Mouse (Mus musculus): Measurements from ENCODE around the gene Samd1.

The Samd1 gene

GRCm38 (mm10) chr8:84011705-84012498 is 14.4 kb downstream of the Samd1 start, which contains the start of gene 2210011C24Rik:
2210011C24Rik (minus strand) TSS chr8:84012171.
- DNase-seq (ENCODE audit: low spot score): peak; percentile 41

GRCm38 (mm10) chr8:84012499-84013165 is 15.2 kb downstream of the Samd1 start:
- DNase-seq (ENCODE audit: low spot score): no peak

- DNase-seq (ENCODE audit: low spot score): no peak
Observed at GRCm38 (mm10) chr8:84015833-84016232, 18.4 kb downstream of the Samd1 start.

- no peak for DNase-seq (ENCODE audit: low spot score)
Observed at GRCm38 (mm10) chr8:84019738-84020137, 22.3 kb downstream of the Samd1 start.

GRCm38 (mm10) chr8:84021096-84021495 is 23.6 kb downstream of the Samd1 start, which contains the start of gene Palm3:
Palm3 (plus strand) TSS chr8:84021471.
- DNase-seq (ENCODE audit: low spot score): peak; percentile 64

- DNase-seq (ENCODE audit: low spot score): no peak
Observed at GRCm38 (mm10) chr8:84021569-84021968, 24.1 kb downstream of the Samd1 start.

GRCm38 (mm10) chr8:84023085-84023484 is 25.6 kb downstream of the Samd1 start:
- peak; percentile 79 for DNase-seq (ENCODE audit: low spot score)

GRCm38 (mm10) chr8:84023631-84024030 is 26.2 kb downstream of the Samd1 start:
- no peak for DNase-seq (ENCODE audit: low spot score)

GRCm38 (mm10) chr8:84024171-84024570 is 26.7 kb downstream of the Samd1 start:
- peak; percentile 51 for DNase-seq (ENCODE audit: low spot score)

- peak; percentile 46 for DNase-seq (ENCODE audit: low spot score)
Observed at GRCm38 (mm10) chr8:84025863-84026262, 28.4 kb downstream of the Samd1 start.

GRCm38 (mm10) chr8:84027449-84027848 is 30.0 kb downstream of the Samd1 start:
- DNase-seq (ENCODE audit: low spot score): no peak

GRCm38 (mm10) chr8:84029272-84029671 is 31.8 kb downstream of the Samd1 start:
- DNase-seq (ENCODE audit: low spot score): no peak

GRCm38 (mm10) chr8:84032777-84033176 is 35.3 kb downstream of the Samd1 start:
- no peak for DNase-seq (ENCODE audit: low spot score)

- DNase-seq (ENCODE audit: low spot score): peak; percentile 41
Observed at GRCm38 (mm10) chr8:84038015-84038414, 40.5 kb downstream of the Samd1 start.

- DNase-seq (ENCODE audit: low spot score): peak; percentile 67
Observed at GRCm38 (mm10) chr8:84039050-84039449, 41.6 kb downstream of the Samd1 start.

GRCm38 (mm10) chr8:84042066-84042947 is 44.8 kb downstream of the Samd1 start, which contains the start of gene Il27ra:
Il27ra (minus strand) TSS chr8:84042589.
- DNase-seq (ENCODE audit: low spot score): peak; percentile 63

- no peak for DNase-seq (ENCODE audit: low spot score)
Observed at GRCm38 (mm10) chr8:84042948-84043342, 45.5 kb downstream of the Samd1 start.

GRCm38 (mm10) chr8:84044103-84044502 is 46.6 kb downstream of the Samd1 start:
- DNase-seq (ENCODE audit: low spot score): no peak

- DNase-seq (ENCODE audit: low spot score): no peak
Observed at GRCm38 (mm10) chr8:84044900-84045299, 47.4 kb downstream of the Samd1 start, which contains the start of gene Rln3. Rln3 (minus strand) TSS chr8:84045000.

- no peak for DNase-seq (ENCODE audit: low spot score)
Observed at GRCm38 (mm10) chr8:84046505-84046904, 49.0 kb downstream of the Samd1 start.

GRCm38 (mm10) chr8:84048171-84048570 is 50.7 kb downstream of the Samd1 start:
- no peak for DNase-seq (ENCODE audit: low spot score)

All from urinary bladder, postnatal 14 days (tissue).